Mouse (Mus musculus): ENCODE data around the gene Mccc1. TPM values are rescaled to one million over a fixed set of nuclear protein-coding genes. Genes with fewer than 3 reads are reported as not detected.

Gene Mccc1
- polyA plus RNA-seq, 1 experiment from 2014 or later: 37.0 TPM

GRCm38 (mm10) chr3:35962967-35963366, 37.5 kb downstream of the Mccc1 start:
- H3K4me3 ChIP-seq: no peak overlapping the region
- H3K36me3 ChIP-seq (replicated peaks): peaks cover 58% of the 10 kb centered on the region
- H3K9me3 ChIP-seq: no peaks in the 10 kb centered on the region
- DNase-seq (ENCODE audit: low spot score): no peak
- no peak overlapping the region for H3K27ac ChIP-seq (replicated peaks)
- no peaks in the 10 kb centered on the region for H3K27me3 ChIP-seq (replicated peaks; ENCODE audit: low read depth, poor library complexity, severe bottlenecking)
- 92% methylated on average over 5 of the region's 5 CpGs for WGBS
- H3K4me1 ChIP-seq: no peaks in the 10 kb centered on the region

- Histone ChIP-seq H3K36me3 (replicated peaks) (peaks cover 41% of the 10 kb centered on the region), H3K27ac (replicated peaks) (no peak overlapping the region), H3K4me1 (no peaks in the 10 kb centered on the region), H3K4me3 (no peak overlapping the region), H3K9me3 (no peaks in the 10 kb centered on the region), H3K27me3 (replicated peaks; ENCODE audit: low read depth, poor library complexity, severe bottlenecking) (no peaks in the 10 kb centered on the region)
- 97% methylated on average over 3 of the region's 3 CpGs for WGBS
- DNase-seq (ENCODE audit: low spot score): no peak
Observed at GRCm38 (mm10) chr3:35957230-35957629, 43.2 kb downstream of the Mccc1 start.

GRCm38 (mm10) chr3:35954901-35955575, 45.4 kb downstream of the Mccc1 start:
- H3K36me3 ChIP-seq (replicated peaks): peaks cover 26% of the 10 kb centered on the region
- no peaks in the 10 kb centered on the region for H3K27me3 ChIP-seq (replicated peaks; ENCODE audit: low read depth, poor library complexity, severe bottlenecking)
- DNase-seq (ENCODE audit: low spot score): no peak
- no peak overlapping the region for H3K4me3 ChIP-seq
- H3K9me3 ChIP-seq: no peaks in the 10 kb centered on the region
- WGBS: 95% methylated on average over 11 of the region's 11 CpGs
- no peak overlapping the region for H3K27ac ChIP-seq (replicated peaks)
- no peaks in the 10 kb centered on the region for H3K4me1 ChIP-seq

- 92% methylated on average over 6 of the region's 6 CpGs for WGBS
Observed at GRCm38 (mm10) chr3:35953816-35954215, 46.7 kb downstream of the Mccc1 start.

GRCm38 (mm10) chr3:35953184-35953583, 47.3 kb downstream of the Mccc1 start:
- H3K9me3 ChIP-seq: no peaks in the 10 kb centered on the region
- no peak overlapping the region for H3K4me3 ChIP-seq
- H3K27me3 ChIP-seq (replicated peaks; ENCODE audit: low read depth, poor library complexity, severe bottlenecking): no peaks in the 10 kb centered on the region
- H3K36me3 ChIP-seq (replicated peaks): peaks cover 11% of the 10 kb centered on the region; the same call in 1 of the 2 replicates
- H3K4me1 ChIP-seq: no peaks in the 10 kb centered on the region
- no peak overlapping the region for H3K27ac ChIP-seq (replicated peaks)
- 65% methylated on average over 1 of the region's 1 CpGs for WGBS
- DNase-seq (ENCODE audit: low spot score): no peak

More at GRCm38 (mm10) chr3:35953816-35954215, 46.7 kb downstream of the Mccc1 start:
- no peak for DNase-seq (ENCODE audit: low spot score)
- no peak overlapping the region for H3K27ac ChIP-seq (replicated peaks)
- H3K4me1 ChIP-seq: no peaks in the 10 kb centered on the region
- H3K4me3 ChIP-seq: no peak overlapping the region
- no peaks in the 10 kb centered on the region for H3K27me3 ChIP-seq (replicated peaks; ENCODE audit: low read depth, poor library complexity, severe bottlenecking)
- peaks cover 15% of the 10 kb centered on the region for H3K36me3 ChIP-seq (replicated peaks)
- no peaks in the 10 kb centered on the region for H3K9me3 ChIP-seq

GRCm38 (mm10) chr3:35948197-35948596, 52.3 kb downstream of the Mccc1 start:
- Histone ChIP-seq H3K4me1 (no peaks in the 10 kb centered on the region), H3K9me3 (no peaks in the 10 kb centered on the region), H3K4me3 (no peak overlapping the region), H3K27ac (replicated peaks) (no peak overlapping the region), H3K36me3 (replicated peaks) (no peaks in the 10 kb centered on the region), H3K27me3 (replicated peaks; ENCODE audit: low read depth, poor library complexity, severe bottlenecking) (no peaks in the 10 kb centered on the region)
- DNase-seq (ENCODE audit: low spot score): no peak
- 89% methylated on average over 7 of the region's 7 CpGs for WGBS

GRCm38 (mm10) chr3:35940520-35941135, 59.9 kb downstream of the Mccc1 start:
- H3K36me3 ChIP-seq (replicated peaks): peaks cover 26% of the 10 kb centered on the region
- no peaks in the 10 kb centered on the region for H3K4me1 ChIP-seq
- DNase-seq (ENCODE audit: low spot score): no peak
- H3K4me3 ChIP-seq: no peak overlapping the region
- H3K27ac ChIP-seq (replicated peaks): no peak overlapping the region
- WGBS: 91% methylated on average over 4 of the region's 4 CpGs
- no peaks in the 10 kb centered on the region for H3K9me3 ChIP-seq
- H3K27me3 ChIP-seq (replicated peaks; ENCODE audit: low read depth, poor library complexity, severe bottlenecking): no peaks in the 10 kb centered on the region

- H3K4me1 ChIP-seq: no peaks in the 10 kb centered on the region
- no peaks in the 10 kb centered on the region for H3K9me3 ChIP-seq
- H3K36me3 ChIP-seq (replicated peaks): peaks cover 26% of the 10 kb centered on the region
- H3K4me3 ChIP-seq: no peak overlapping the region
- 52% methylated on average over 2 of the region's 2 CpGs for WGBS
- no peak for DNase-seq (ENCODE audit: low spot score)
- H3K27ac ChIP-seq (replicated peaks): no peak overlapping the region
- no peaks in the 10 kb centered on the region for H3K27me3 ChIP-seq (replicated peaks; ENCODE audit: low read depth, poor library complexity, severe bottlenecking)
Observed at GRCm38 (mm10) chr3:35940047-35940446, 60.4 kb downstream of the Mccc1 start.

GRCm38 (mm10) chr3:35937345-35937744, 63.1 kb downstream of the Mccc1 start, which contains the start of gene Dcun1d1:
Gene Dcun1d1, minus strand, starts transcription at chr3:35937445.
- 93% methylated on average over 6 of the region's 6 CpGs for WGBS
- Histone ChIP-seq H3K4me3 (no peak within 1 kb of the TSS), H3K4me1 (peaks cover 14% of the 10 kb centered on the region), H3K36me3 (replicated peaks) (peaks cover 29% of the 10 kb centered on the region), H3K27me3 (replicated peaks; ENCODE audit: low read depth, poor library complexity, severe bottlenecking) (no peaks in the 10 kb centered on the region), H3K9me3 (no peaks in the 10 kb centered on the region), H3K27ac (replicated peaks) (no peak within 1 kb of the TSS)
- no peak for DNase-seq (ENCODE audit: low spot score)

- peaks cover 18% of the 10 kb centered on the region for H3K36me3 ChIP-seq (replicated peaks)
- no peaks in the 10 kb centered on the region for H3K9me3 ChIP-seq
- DNase-seq (ENCODE audit: low spot score): peak; percentile 73
- H3K27me3 ChIP-seq (replicated peaks; ENCODE audit: low read depth, poor library complexity, severe bottlenecking): no peaks in the 10 kb centered on the region
- H3K4me1 ChIP-seq: peaks cover 35% of the 10 kb centered on the region
- peak overlapping the region; percentile 87 for H3K4me3 ChIP-seq
- WGBS: 2% methylated on average over 14 of the region's 14 CpGs
- H3K27ac ChIP-seq (replicated peaks): peak overlapping the region; percentile 98
Observed at GRCm38 (mm10) chr3:35933405-35933777, 67.1 kb downstream of the Mccc1 start.

GRCm38 (mm10) chr3:35932735-35933404, 67.6 kb downstream of the Mccc1 start:
- Histone ChIP-seq H3K4me3 (peak overlapping the region; percentile 87), H3K36me3 (replicated peaks) (peaks cover 13% of the 10 kb centered on the region; the same call in 1 of the 2 replicates), H3K4me1 (peaks cover 35% of the 10 kb centered on the region), H3K27me3 (replicated peaks; ENCODE audit: low read depth, poor library complexity, severe bottlenecking) (no peaks in the 10 kb centered on the region), H3K9me3 (no peaks in the 10 kb centered on the region), H3K27ac (replicated peaks) (peak overlapping the region; percentile 98)
- DNase-seq (ENCODE audit: low spot score): peak; percentile 87
- under 1% methylated on average over 73 of the region's 73 CpGs for WGBS

- Histone ChIP-seq H3K9me3 (no peaks in the 10 kb centered on the region), H3K36me3 (replicated peaks) (0 out of 2 replicates have a peak, but pooled peaks cover 8% of the 10 kb centered on the region), H3K27me3 (replicated peaks; ENCODE audit: low read depth, poor library complexity, severe bottlenecking) (no peaks in the 10 kb centered on the region), H3K4me1 (peaks cover 35% of the 10 kb centered on the region), H3K4me3 (peak overlapping the region; percentile 87), H3K27ac (replicated peaks) (peak overlapping the region; percentile 98)
- DNase-seq (ENCODE audit: low spot score): peak; percentile 78
- WGBS: 2% methylated on average over 65 of the region's 65 CpGs
Observed at GRCm38 (mm10) chr3:35931896-35932727, 68.4 kb downstream of the Mccc1 start.
